Mouse (Mus musculus) neural tube, embryonic 12.5 days (tissue): ENCODE results near the gene Odc1. TPM values are rescaled to one million over a fixed set of nuclear protein-coding genes. Genes with fewer than 3 reads are reported as not detected.
A peak's percentile ranks its signal among the peaks of the same experiment; 100 is the strongest.

ENCODE experiments used
- ATAC-seq: fragments of 200-750 bp; cut with Nextera tagmentation; 2 replicates; pipeline ENCODE4 v1.8.0; 2017; ENCODE audit warnings: low read depth, mild to moderate bottlenecking, moderate TSS enrichment, moderate library complexity; ENCODE audit not compliant: low FRiP score
- H3K27ac ChIP-seq: fragments of 300-500 bp; sonication (generic); 2 replicates; pipeline ENCODE4 v1.5.1; 2016
- H3K27me3 ChIP-seq: fragments of 300-500 bp; sonication (generic); replicated peaks from 2 replicates; pipeline ENCODE4 v1.6.1; 2016; ENCODE audit warnings: mild to moderate bottlenecking
- H3K36me3 ChIP-seq: fragments of 300-500 bp; sonication (generic); 2 replicates; pipeline ENCODE4 v1.6.1; 2016; ENCODE audit warnings: mild to moderate bottlenecking
- H3K4me1 ChIP-seq: fragments of 300-500 bp; sonication (generic); 2 replicates; pipeline ENCODE4 v1.6.1; 2016
- H3K4me2 ChIP-seq: fragments of 300-500 bp; sonication (generic); replicated peaks from 2 replicates; pipeline ENCODE4 v1.6.1; 2016; ENCODE audit warnings: mild to moderate bottlenecking
- H3K4me3 ChIP-seq: fragments of 300-500 bp; sonication (generic); 2 replicates; pipeline ENCODE4 v1.5.1; 2016
- H3K9ac ChIP-seq: fragments of 300-500 bp; sonication (generic); 2 replicates; pipeline ENCODE4 v1.6.1; 2016; ENCODE audit warnings: mild to moderate bottlenecking
- H3K9me3 ChIP-seq: fragments of 300-500 bp; sonication (generic); 2 replicates; pipeline ENCODE4 v1.6.1; 2016; ENCODE audit warnings: mild to moderate bottlenecking
- WGBS: fragments of 180-500 bp; shearing (Covaris S2); methylation state at CpG from one replicate; pipeline ENCODE4 v1.1.7; 2016; 5-methylcytosine and 5-hydroxymethylcytosine counted together
- polyA plus RNA-seq: library from polyadenylated mRNA; unstranded; fragments of >200 nt; fragmentation: Nextera tagmentation; extraction: Ambion mirVana; gene quantifications from 2 replicates; pipeline ENCODE4 v1.2.1, GENCODE M21; 2016

Gene Odc1
- polyA plus RNA-seq, 1 experiment from 2014 or later = 229 TPM

DNA sequence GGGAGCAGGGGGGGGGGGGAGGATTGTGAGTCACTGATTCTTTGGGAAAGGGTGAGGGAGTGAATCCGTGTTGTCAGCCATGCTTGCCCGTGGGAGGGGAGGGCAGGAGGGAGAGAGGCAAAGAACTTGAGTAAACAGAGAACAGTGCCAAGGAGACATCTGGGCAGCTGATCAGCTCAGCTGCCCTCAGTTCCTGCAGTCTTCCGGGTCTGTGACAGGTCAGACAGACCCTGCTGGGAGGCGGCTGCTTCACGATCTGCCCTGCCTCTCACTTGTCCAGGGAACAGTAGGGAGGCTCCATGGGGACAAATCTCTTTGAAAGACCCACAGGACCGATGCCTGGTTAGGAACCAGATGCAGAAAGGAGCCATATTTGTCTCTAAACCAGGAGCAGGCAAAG, 31.4 kb downstream of the Odc1 start:
- H3K4me1 ChIP-seq = peaks cover 5% of the 10 kb centered on the region; the same call in 1 of the 2 replicates
- no peak for ATAC-seq
- H3K4me3 ChIP-seq = no peak overlapping the region
- no peak overlapping the region for H3K4me2 ChIP-seq
- no peaks in the 10 kb centered on the region for H3K36me3 ChIP-seq
- H3K27ac ChIP-seq = no peak overlapping the region
- no peak overlapping the region for H3K9ac ChIP-seq
- H3K27me3 ChIP-seq = no peaks in the 10 kb centered on the region
- no peaks in the 10 kb centered on the region for H3K9me3 ChIP-seq
- 10% methylated on average over 6 of the region's 6 CpGs for WGBS

- ATAC-seq = no peak
- H3K27ac ChIP-seq = no peak overlapping the region
- 44% methylated on average over 4 of the region's 4 CpGs for WGBS
These were observed 34.0 kb downstream of the Odc1 start for GRCm38 (mm10) chr12:17578601-17579000.

DNA sequence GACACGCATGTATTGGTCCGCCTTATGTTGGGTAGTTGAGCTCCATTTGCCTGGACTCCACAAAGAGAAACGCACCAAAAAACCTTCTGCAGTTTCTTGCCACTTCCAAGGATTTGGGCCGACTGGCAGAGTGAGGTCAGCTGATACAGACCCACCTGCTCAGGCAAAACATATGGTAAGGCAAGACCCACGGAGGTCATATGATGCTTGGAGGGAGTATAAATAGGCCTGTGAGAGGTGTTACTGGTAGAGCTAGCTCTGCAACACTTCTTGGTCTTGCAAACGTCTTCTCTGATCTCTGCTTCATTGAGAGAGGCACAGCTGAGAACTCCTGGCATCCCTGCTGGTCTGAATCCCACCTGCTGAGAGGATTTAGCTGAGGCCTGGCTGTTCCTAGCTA, 36.4 kb downstream of the Odc1 start:
- H3K27me3 ChIP-seq = no peaks in the 10 kb centered on the region
- 73% methylated on average over 6 of the region's 6 CpGs for WGBS
- H3K4me1 ChIP-seq = peaks cover 3% of the 10 kb centered on the region
- H3K4me3 ChIP-seq = no peak overlapping the region
- no peaks in the 10 kb centered on the region; the same call in 1 of the 2 replicates for H3K9me3 ChIP-seq
- no peaks in the 10 kb centered on the region for H3K36me3 ChIP-seq
- no peak overlapping the region for H3K27ac ChIP-seq
- no peak overlapping the region for H3K4me2 ChIP-seq
- no peak for ATAC-seq
- H3K9ac ChIP-seq = no peak overlapping the region

More at GRCm38 (mm10) chr12:17578601-17579000, 34.0 kb downstream of the Odc1 start:
- H3K4me1 ChIP-seq = peaks cover 5% of the 10 kb centered on the region; the same call in 1 of the 2 replicates
- H3K4me3 ChIP-seq = no peak overlapping the region
- no peak overlapping the region for H3K9ac ChIP-seq
- no peak overlapping the region for H3K4me2 ChIP-seq
- no peaks in the 10 kb centered on the region for H3K9me3 ChIP-seq
- H3K27me3 ChIP-seq = no peaks in the 10 kb centered on the region
- no peaks in the 10 kb centered on the region for H3K36me3 ChIP-seq

DNA sequence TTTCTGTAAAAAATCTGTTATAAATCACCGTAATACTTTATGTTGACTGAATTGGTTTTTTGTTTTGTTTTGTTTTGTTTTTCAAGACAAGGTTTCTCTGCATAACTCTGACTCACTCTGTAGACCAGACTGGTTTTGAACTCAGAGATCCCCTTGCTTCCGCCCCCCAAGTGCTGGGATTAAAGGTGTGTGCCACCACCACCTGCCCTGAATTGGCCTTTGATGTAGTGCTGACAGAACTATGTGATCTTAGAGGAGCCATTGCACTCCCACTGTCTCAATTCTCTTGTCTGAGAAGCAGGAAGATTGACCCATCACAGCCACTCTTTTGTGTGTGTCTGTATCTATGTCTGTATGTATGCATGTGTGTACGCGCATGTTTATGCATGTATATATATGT, 37.8 kb downstream of the Odc1 start:
- no peaks in the 10 kb centered on the region for H3K36me3 ChIP-seq
- H3K27ac ChIP-seq = no peak overlapping the region
- 93% methylated on average over 4 of the region's 4 CpGs for WGBS
- H3K4me3 ChIP-seq = no peak overlapping the region
- no peak overlapping the region for H3K9ac ChIP-seq
- H3K27me3 ChIP-seq = no peaks in the 10 kb centered on the region
- no peaks in the 10 kb centered on the region; the same call in 1 of the 2 replicates for H3K4me1 ChIP-seq
- H3K4me2 ChIP-seq = no peak overlapping the region
- no peak for ATAC-seq
- H3K9me3 ChIP-seq = no peaks in the 10 kb centered on the region; the same call in 1 of the 2 replicates

DNA sequence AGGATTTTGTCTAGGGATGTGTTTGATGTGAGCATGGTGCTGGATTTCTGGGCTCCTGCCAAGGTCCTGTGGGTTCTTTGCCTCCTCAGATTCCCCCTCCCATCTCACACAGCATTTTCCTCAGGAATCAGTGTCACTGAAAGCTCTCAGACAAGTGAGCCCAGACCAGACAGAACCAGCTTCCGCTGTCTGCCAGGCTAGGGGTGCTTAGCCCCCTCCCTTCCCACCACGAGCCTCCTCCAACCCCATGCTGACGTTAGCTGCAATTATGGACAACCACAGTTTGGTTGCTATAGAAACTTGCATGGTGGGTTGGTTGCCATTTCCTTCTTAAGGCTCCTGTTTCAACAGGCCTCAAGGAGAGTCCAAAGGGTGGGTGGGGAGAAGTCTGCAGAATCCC, 39.3 kb downstream of the Odc1 start:
- Histone ChIP-seq H3K9ac (no peak overlapping the region), H3K4me1 (no peaks in the 10 kb centered on the region; the same call in 1 of the 2 replicates), H3K4me3 (no peak overlapping the region), H3K9me3 (no peaks in the 10 kb centered on the region; the same call in 1 of the 2 replicates), H3K27me3 (no peaks in the 10 kb centered on the region), H3K36me3 (no peaks in the 10 kb centered on the region), H3K27ac (no peak overlapping the region), H3K4me2 (no peak overlapping the region)
- 0 out of 2 replicates have a peak, but pooled peaks have one; percentile 50 for ATAC-seq
- 45% methylated on average over 3 of the region's 3 CpGs for WGBS

GRCm38 (mm10) chr12:17586011-17586410, 41.4 kb downstream of the Odc1 start:
- Histone ChIP-seq H3K36me3 (no peaks in the 10 kb centered on the region), H3K27me3 (no peaks in the 10 kb centered on the region), H3K4me3 (no peak overlapping the region), H3K9ac (no peak overlapping the region), H3K27ac (no peak overlapping the region), H3K4me2 (no peak overlapping the region), H3K9me3 (no peaks in the 10 kb centered on the region; the same call in 1 of the 2 replicates), H3K4me1 (no peaks in the 10 kb centered on the region; the same call in 1 of the 2 replicates)
- ATAC-seq = no peak
- whole genome bisulfite sequencing = 74% methylated on average over 3 of the region's 3 CpGs

DNA sequence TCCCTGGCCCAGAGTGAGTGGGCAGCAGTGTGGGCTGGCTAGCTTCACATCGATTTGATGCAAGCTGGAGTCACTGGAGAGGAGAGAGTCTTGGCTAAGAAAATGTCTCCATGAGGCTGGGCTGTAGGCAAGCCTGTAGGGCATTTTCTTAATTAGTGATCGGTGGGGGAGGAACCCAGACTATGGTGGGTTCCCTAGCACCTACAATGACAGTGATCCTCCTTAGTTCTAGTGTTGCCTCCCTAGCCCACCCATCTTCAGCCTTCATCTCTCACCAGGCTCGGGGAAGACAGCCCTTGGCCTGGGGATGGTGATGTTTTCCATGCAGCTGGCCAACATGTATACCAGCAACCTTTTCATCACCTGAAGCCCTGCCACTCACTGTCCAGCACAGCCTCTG, 43.8 kb downstream of the Odc1 start:
- H3K4me2 ChIP-seq = no peak overlapping the region

GRCm38 (mm10) chr12:17588906-17589612, 44.5 kb downstream of the Odc1 start:
- H3K4me1 ChIP-seq = no peaks in the 10 kb centered on the region; the same call in 1 of the 2 replicates
- no peak overlapping the region for H3K4me3 ChIP-seq
- no peak for ATAC-seq
- no peaks in the 10 kb centered on the region for H3K27me3 ChIP-seq
- no peak overlapping the region for H3K27ac ChIP-seq
- no peaks in the 10 kb centered on the region; the same call in 1 of the 2 replicates for H3K9me3 ChIP-seq
- 96% methylated on average over 7 of the region's 7 CpGs for WGBS
- H3K9ac ChIP-seq = no peak overlapping the region
- H3K36me3 ChIP-seq = no peaks in the 10 kb centered on the region
- H3K4me2 ChIP-seq = no peak overlapping the region

More for the DNA sequence above, 43.8 kb downstream of the Odc1 start:
- no peak overlapping the region for H3K4me3 ChIP-seq
- no peak overlapping the region for H3K27ac ChIP-seq
- H3K4me1 ChIP-seq = no peaks in the 10 kb centered on the region; the same call in 1 of the 2 replicates
- ATAC-seq = no peak
- no peaks in the 10 kb centered on the region for H3K36me3 ChIP-seq
- H3K9ac ChIP-seq = no peak overlapping the region
- 87% methylated on average over 3 of the region's 3 CpGs for WGBS
- H3K27me3 ChIP-seq = no peaks in the 10 kb centered on the region
- no peaks in the 10 kb centered on the region; the same call in 1 of the 2 replicates for H3K9me3 ChIP-seq

DNA sequence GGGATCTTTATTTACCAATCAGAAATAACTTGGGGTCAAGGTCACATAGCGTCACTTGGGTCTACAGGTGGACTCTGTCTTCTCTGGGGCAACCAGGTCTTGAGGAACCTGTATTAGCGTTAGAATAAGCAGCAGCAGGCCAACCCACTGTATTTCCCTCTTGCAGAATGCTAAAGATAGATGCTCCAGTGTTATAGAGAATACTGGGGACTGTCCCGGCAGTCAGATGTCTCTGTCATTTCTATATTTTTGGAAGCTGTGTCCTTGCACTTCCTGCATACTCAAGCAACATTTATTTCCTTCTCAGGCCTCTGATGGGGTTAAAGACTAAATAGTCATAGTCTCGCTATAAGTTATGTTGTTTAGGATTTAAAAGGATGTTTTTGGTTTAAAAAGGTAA, 46.7 kb downstream of the Odc1 start:
- H3K9me3 ChIP-seq = no peaks in the 10 kb centered on the region
- H3K4me1 ChIP-seq = no peaks in the 10 kb centered on the region
- H3K27ac ChIP-seq = no peak overlapping the region
- no peaks in the 10 kb centered on the region for H3K36me3 ChIP-seq
- WGBS = 89% methylated on average over 4 of the region's 4 CpGs
- no peaks in the 10 kb centered on the region for H3K27me3 ChIP-seq
- H3K4me3 ChIP-seq = no peak overlapping the region
- no peak for ATAC-seq
- H3K9ac ChIP-seq = no peak overlapping the region
- H3K4me2 ChIP-seq = no peak overlapping the region

- Histone ChIP-seq H3K9me3 (no peaks in the 10 kb centered on the region), H3K27ac (no peak overlapping the region), H3K4me1 (no peaks in the 10 kb centered on the region), H3K4me2 (no peak overlapping the region), H3K27me3 (no peaks in the 10 kb centered on the region), H3K4me3 (no peak overlapping the region), H3K9ac (no peak overlapping the region), H3K36me3 (no peaks in the 10 kb centered on the region)
- ATAC-seq = no peak
- 84% methylated on average over 2 of the region's 2 CpGs for WGBS
These were observed 49.4 kb downstream of the Odc1 start for GRCm38 (mm10) chr12:17593956-17594355.

GRCm38 (mm10) chr12:17594701-17595100, 50.1 kb downstream of the Odc1 start:
- Histone ChIP-seq H3K4me3 (no peak overlapping the region), H3K4me1 (no peaks in the 10 kb centered on the region), H3K4me2 (no peak overlapping the region), H3K9me3 (no peaks in the 10 kb centered on the region), H3K36me3 (no peaks in the 10 kb centered on the region), H3K9ac (no peak overlapping the region), H3K27me3 (no peaks in the 10 kb centered on the region), H3K27ac (no peak overlapping the region)
- 82% methylated on average over 4 of the region's 4 CpGs for WGBS
- ATAC-seq = no peak

DNA sequence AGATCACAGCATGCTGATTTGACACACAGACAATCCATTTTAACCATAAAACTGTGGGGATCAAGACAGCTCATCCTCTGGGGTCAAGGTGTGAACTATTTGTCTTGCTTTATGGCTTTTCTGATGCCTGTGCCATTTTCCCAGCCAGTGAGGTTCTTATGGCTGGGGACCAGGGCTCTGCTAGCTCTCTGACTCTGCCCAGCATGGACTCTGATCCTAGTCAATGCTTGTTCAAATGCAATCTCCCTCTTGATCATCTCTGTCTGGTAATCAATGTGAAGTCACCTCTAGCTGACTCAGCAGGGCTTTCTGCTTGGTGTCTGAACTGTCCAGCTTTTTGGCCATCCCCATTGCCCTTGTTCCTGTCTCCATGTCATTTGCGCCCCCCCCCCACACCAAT, 50.6 kb downstream of the Odc1 start:
- WGBS = 100% methylated on average over 1 of the region's 1 CpGs
- no peak for ATAC-seq

More for the DNA sequence above, 50.6 kb downstream of the Odc1 start:
- Histone ChIP-seq H3K4me3 (no peak overlapping the region), H3K9ac (no peak overlapping the region), H3K4me2 (no peak overlapping the region), H3K36me3 (no peaks in the 10 kb centered on the region), H3K4me1 (no peaks in the 10 kb centered on the region), H3K27me3 (no peaks in the 10 kb centered on the region), H3K9me3 (no peaks in the 10 kb centered on the region), H3K27ac (no peak overlapping the region)
